Mouse (Mus musculus): ENCODE data around the gene Slc35c1. TPM values are rescaled to one million over a fixed set of nuclear protein-coding genes. Genes with fewer than 3 reads are reported as not detected.

Slc35c1 gene
- total RNA-seq, 2 experiments from 2014 or later = 6.1 to 6.6 TPM

- intact Hi-C loops (cut with DNase I) = loop anchor here (2.0 to 5.0 kb wide), 2 partner anchors 45 to 238 kb away; no protein-coding TSS in a partner anchor
- no peak for DNase-seq (ENCODE audit: low spot score)
These were observed 37.8 kb downstream of the Slc35c1 start for GRCm38 (mm10) chr2:92422388-92423135.

GRCm38 (mm10) chr2:92421723-92422387, 38.5 kb downstream of the Slc35c1 start:
- DNase-seq (ENCODE audit: low spot score) = no peak
- intact Hi-C loops (cut with DNase I) = loop anchor here (2.0 to 5.0 kb wide), 2 partner anchors 45 to 237 kb away; no protein-coding TSS in a partner anchor

GRCm38 (mm10) chr2:92411705-92412104, 48.6 kb downstream of the Slc35c1 start:
- intact Hi-C loops (cut with DNase I) = no loop called here
- no peak for DNase-seq (ENCODE audit: low spot score)

- intact Hi-C loops (cut with DNase I) = no loop called here
These were observed 51.9 kb downstream of the Slc35c1 start for GRCm38 (mm10) chr2:92408309-92409045.

GRCm38 (mm10) chr2:92405687-92406086, 54.7 kb downstream of the Slc35c1 start:
- intact Hi-C loops (cut with DNase I) = no loop called here

More at GRCm38 (mm10) chr2:92408309-92409045, 51.9 kb downstream of the Slc35c1 start:
- DNase-seq (ENCODE audit: low spot score) = no peak

GRCm38 (mm10) chr2:92404737-92405136, 55.6 kb downstream of the Slc35c1 start:
- no peak for DNase-seq (ENCODE audit: low spot score)
- intact Hi-C loops (cut with DNase I) = no loop called here

More at GRCm38 (mm10) chr2:92405687-92406086, 54.7 kb downstream of the Slc35c1 start:
- no peak for DNase-seq (ENCODE audit: low spot score)

GRCm38 (mm10) chr2:92403776-92404319, 56.5 kb downstream of the Slc35c1 start:
- intact Hi-C loops (cut with DNase I) = no loop called here
- DNase-seq (ENCODE audit: low spot score) = no peak

Other genes with a start within 250 kb of the Slc35c1 start
- 10 to 100 TPM; 19.4 to 24.5 TPM for gene Pex16, start 85.9 kb downstream of the Slc35c1 start, total RNA-seq (2021)
- gene Large2, start 85.7 kb downstream of the Slc35c1 start, total RNA-seq (2021) = under 1 TPM in 1 of 2 experiments, not detected in 1; 0.67 TPM
- gene 1700029I15Rik, start 78.0 kb downstream of the Slc35c1 start, total RNA-seq (2021) = 1 to 10 TPM; 1.5 to 2.1 TPM
- gene Mapk8ip1, start 59.3 kb downstream of the Slc35c1 start, total RNA-seq (2021) = 1 to 10 TPM; 4.7 to 5.7 TPM
- 10 to 100 TPM; 14.2 to 25.9 TPM for gene Cry2, start 26.5 kb downstream of the Slc35c1 start, total RNA-seq (2021)
- 1 to 10 TPM; 3.3 to 4.1 TPM for gene Chst1, start 139.2 kb upstream of the Slc35c1 start, total RNA-seq (2021)